Mouse (Mus musculus): ENCODE results near the gene Ei24.

- TF ChIP-seq CTCF (IDR thresholded peaks at IDR 0.05; ENCODE audit: low read depth), result no peak
- no peak for TF ChIP-seq EP300 (IDR thresholded peaks at IDR 0.05; ENCODE audit: low read depth)
Observed at GRCm38 (mm10) chr9:36821644-36822000, 24.4 kb upstream of the Ei24 start, which contains the start of gene Fez1.

All from liver, embryonic 14.5 days (tissue).